Mouse (Mus musculus): Measurements from ENCODE around the gene Ppp1r9a. TPM values are rescaled to one million over a fixed set of nuclear protein-coding genes. Genes with fewer than 3 reads are reported as not detected.

Ppp1r9a gene
- polyA plus RNA-seq, 1 experiment from 2014 or later: 27.0 TPM

- Histone ChIP-seq H3K9ac (replicated peaks) (no peak overlapping the region), H3K4me3 (replicated peaks) (no peak overlapping the region), H3K27me3 (no peaks in the 10 kb centered on the region), H3K9me3 (no peaks in the 10 kb centered on the region), H3K4me1 (replicated peaks) (peaks cover 16% of the 10 kb centered on the region), H3K36me3 (no peaks in the 10 kb centered on the region), H3K27ac (no peak overlapping the region), H3K4me2 (no peak overlapping the region)
- 84% methylated on average over 6 of the region's 6 CpGs for WGBS
- ATAC-seq (ENCODE audit: insufficient number of reproducible peaks, insufficient read depth, low FRiP score, low TSS enrichment, low read depth): no peak
Observed at GRCm38 (mm10) chr6:5006283-5006946, 103.7 kb downstream of the Ppp1r9a start.

GRCm38 (mm10) chr6:5008166-5008565, 105.4 kb downstream of the Ppp1r9a start:
- no peak for ATAC-seq (ENCODE audit: insufficient number of reproducible peaks, insufficient read depth, low FRiP score, low TSS enrichment, low read depth)
- H3K27ac ChIP-seq: no peak overlapping the region
- no peaks in the 10 kb centered on the region for H3K36me3 ChIP-seq
- no peak overlapping the region for H3K4me3 ChIP-seq (replicated peaks)
- no peak overlapping the region for H3K9ac ChIP-seq (replicated peaks)
- H3K4me1 ChIP-seq (replicated peaks): peaks cover 24% of the 10 kb centered on the region
- no peak overlapping the region for H3K4me2 ChIP-seq
- WGBS: 50% methylated on average over 2 of the region's 2 CpGs
- H3K9me3 ChIP-seq: no peaks in the 10 kb centered on the region
- no peaks in the 10 kb centered on the region for H3K27me3 ChIP-seq

- Histone ChIP-seq H3K36me3 (no peaks in the 10 kb centered on the region), H3K4me1 (replicated peaks) (peaks cover 25% of the 10 kb centered on the region), H3K9me3 (no peaks in the 10 kb centered on the region), H3K27ac (no peak overlapping the region), H3K9ac (replicated peaks) (no peak overlapping the region), H3K4me2 (no peak overlapping the region), H3K4me3 (replicated peaks) (no peak overlapping the region), H3K27me3 (no peaks in the 10 kb centered on the region)
- ATAC-seq (ENCODE audit: insufficient number of reproducible peaks, insufficient read depth, low FRiP score, low TSS enrichment, low read depth): no peak
- WGBS: 74% methylated on average over 15 of the region's 15 CpGs
Observed at GRCm38 (mm10) chr6:5008603-5009002, 105.9 kb downstream of the Ppp1r9a start.

GRCm38 (mm10) chr6:5010553-5011416, 108.1 kb downstream of the Ppp1r9a start:
- no peaks in the 10 kb centered on the region for H3K36me3 ChIP-seq
- peak overlapping the region; percentile 50; the same call in 1 of the 2 replicates for H3K27ac ChIP-seq
- H3K4me3 ChIP-seq (replicated peaks): no peak overlapping the region
- 34% methylated on average over 11 of the region's 11 CpGs for WGBS
- H3K4me2 ChIP-seq: no peak overlapping the region
- H3K9me3 ChIP-seq: no peaks in the 10 kb centered on the region
- no peaks in the 10 kb centered on the region for H3K27me3 ChIP-seq
- H3K9ac ChIP-seq (replicated peaks): no peak overlapping the region
- ATAC-seq (ENCODE audit: insufficient number of reproducible peaks, insufficient read depth, low FRiP score, low TSS enrichment, low read depth): no peak
- peaks cover 28% of the 10 kb centered on the region for H3K4me1 ChIP-seq (replicated peaks)

- no peak overlapping the region for H3K4me3 ChIP-seq (replicated peaks)
- no peak overlapping the region for H3K27ac ChIP-seq
- H3K9me3 ChIP-seq: no peaks in the 10 kb centered on the region
- WGBS: 46% methylated on average over 4 of the region's 4 CpGs
- no peak overlapping the region for H3K9ac ChIP-seq (replicated peaks)
- no peaks in the 10 kb centered on the region for H3K36me3 ChIP-seq
- no peaks in the 10 kb centered on the region for H3K27me3 ChIP-seq
- ATAC-seq (ENCODE audit: insufficient number of reproducible peaks, insufficient read depth, low FRiP score, low TSS enrichment, low read depth): no peak
- peaks cover 28% of the 10 kb centered on the region for H3K4me1 ChIP-seq (replicated peaks)
- H3K4me2 ChIP-seq: no peak overlapping the region
Observed at GRCm38 (mm10) chr6:5012794-5013193, 110.1 kb downstream of the Ppp1r9a start.

GRCm38 (mm10) chr6:5014567-5014966, 111.8 kb downstream of the Ppp1r9a start:
- Histone ChIP-seq H3K4me2 (no peak overlapping the region), H3K9me3 (no peaks in the 10 kb centered on the region), H3K36me3 (no peaks in the 10 kb centered on the region), H3K27me3 (no peaks in the 10 kb centered on the region), H3K27ac (no peak overlapping the region), H3K4me3 (replicated peaks) (no peak overlapping the region), H3K4me1 (replicated peaks) (peaks cover 37% of the 10 kb centered on the region), H3K9ac (replicated peaks) (no peak overlapping the region)
- 89% methylated on average over 6 of the region's 6 CpGs for WGBS
- no peak for ATAC-seq (ENCODE audit: insufficient number of reproducible peaks, insufficient read depth, low FRiP score, low TSS enrichment, low read depth)

- no peaks in the 10 kb centered on the region for H3K27me3 ChIP-seq
- no peak overlapping the region for H3K27ac ChIP-seq
- no peak overlapping the region for H3K4me3 ChIP-seq (replicated peaks)
- ATAC-seq (ENCODE audit: insufficient number of reproducible peaks, insufficient read depth, low FRiP score, low TSS enrichment, low read depth): no peak
- H3K9me3 ChIP-seq: no peaks in the 10 kb centered on the region
- peaks cover 37% of the 10 kb centered on the region for H3K4me1 ChIP-seq (replicated peaks)
- H3K9ac ChIP-seq (replicated peaks): no peak overlapping the region
- WGBS: 64% methylated on average over 2 of the region's 2 CpGs
- H3K36me3 ChIP-seq: no peaks in the 10 kb centered on the region
- no peak overlapping the region for H3K4me2 ChIP-seq
Observed at GRCm38 (mm10) chr6:5015173-5015572, 112.5 kb downstream of the Ppp1r9a start.

- ATAC-seq (ENCODE audit: insufficient number of reproducible peaks, insufficient read depth, low FRiP score, low TSS enrichment, low read depth): no peak
- H3K27ac ChIP-seq: 0 out of 2 replicates have a peak overlapping the region, but pooled peaks have one; percentile 1
- WGBS: 31% methylated on average over 6 of the region's 6 CpGs
- no peak overlapping the region for H3K9ac ChIP-seq (replicated peaks)
- no peak overlapping the region for H3K4me2 ChIP-seq
- H3K4me3 ChIP-seq (replicated peaks): no peak overlapping the region
- H3K4me1 ChIP-seq (replicated peaks): peaks cover 25% of the 10 kb centered on the region
- no peaks in the 10 kb centered on the region for H3K9me3 ChIP-seq
- H3K27me3 ChIP-seq: no peaks in the 10 kb centered on the region
- no peaks in the 10 kb centered on the region for H3K36me3 ChIP-seq
Observed at GRCm38 (mm10) chr6:5017945-5018511, 115.3 kb downstream of the Ppp1r9a start.

GRCm38 (mm10) chr6:5019208-5019607, 116.5 kb downstream of the Ppp1r9a start:
- Histone ChIP-seq H3K36me3 (no peaks in the 10 kb centered on the region), H3K4me3 (replicated peaks) (no peak overlapping the region), H3K9me3 (no peaks in the 10 kb centered on the region), H3K27ac (no peak overlapping the region), H3K9ac (replicated peaks) (no peak overlapping the region), H3K4me1 (replicated peaks) (peaks cover 21% of the 10 kb centered on the region), H3K4me2 (no peak overlapping the region), H3K27me3 (no peaks in the 10 kb centered on the region)
- ATAC-seq (ENCODE audit: insufficient number of reproducible peaks, insufficient read depth, low FRiP score, low TSS enrichment, low read depth): no peak
- whole genome bisulfite sequencing: 65% methylated on average over 5 of the region's 5 CpGs

- Histone ChIP-seq H3K27me3 (no peaks in the 10 kb centered on the region), H3K36me3 (no peaks in the 10 kb centered on the region), H3K27ac (no peak overlapping the region), H3K9me3 (no peaks in the 10 kb centered on the region), H3K4me3 (replicated peaks) (no peak overlapping the region), H3K4me1 (replicated peaks) (peaks cover 18% of the 10 kb centered on the region), H3K9ac (replicated peaks) (no peak overlapping the region), H3K4me2 (no peak overlapping the region)
- no peak for ATAC-seq (ENCODE audit: insufficient number of reproducible peaks, insufficient read depth, low FRiP score, low TSS enrichment, low read depth)
- 65% methylated on average over 2 of the region's 2 CpGs for WGBS
Observed at GRCm38 (mm10) chr6:5019969-5020368, 117.3 kb downstream of the Ppp1r9a start.

- Histone ChIP-seq H3K36me3 (no peaks in the 10 kb centered on the region), H3K9ac (replicated peaks) (no peak overlapping the region), H3K4me1 (replicated peaks) (peaks cover 18% of the 10 kb centered on the region), H3K27me3 (no peaks in the 10 kb centered on the region), H3K27ac (no peak overlapping the region), H3K4me3 (replicated peaks) (no peak overlapping the region), H3K4me2 (no peak overlapping the region), H3K9me3 (no peaks in the 10 kb centered on the region)
- WGBS: 95% methylated on average over 1 of the region's 1 CpGs
- no peak for ATAC-seq (ENCODE audit: insufficient number of reproducible peaks, insufficient read depth, low FRiP score, low TSS enrichment, low read depth)
Observed at GRCm38 (mm10) chr6:5020510-5020909, 117.8 kb downstream of the Ppp1r9a start.

Measured in limb, embryonic 12.5 days (tissue).